Mouse (Mus musculus): ENCODE measurements at regions not wholly inside any gene's neighbourhood (a gene's known extent, or its start where the extent isn't known, plus 50 kb on each side); places are given as distances from the start of the nearest gene placed in this dataset.
"Not testable (repeated sequence)": the region's sequence is repeated elsewhere in the genome, so short reads cannot be mapped to it uniquely, and the experiment has no call there.

DNA sequence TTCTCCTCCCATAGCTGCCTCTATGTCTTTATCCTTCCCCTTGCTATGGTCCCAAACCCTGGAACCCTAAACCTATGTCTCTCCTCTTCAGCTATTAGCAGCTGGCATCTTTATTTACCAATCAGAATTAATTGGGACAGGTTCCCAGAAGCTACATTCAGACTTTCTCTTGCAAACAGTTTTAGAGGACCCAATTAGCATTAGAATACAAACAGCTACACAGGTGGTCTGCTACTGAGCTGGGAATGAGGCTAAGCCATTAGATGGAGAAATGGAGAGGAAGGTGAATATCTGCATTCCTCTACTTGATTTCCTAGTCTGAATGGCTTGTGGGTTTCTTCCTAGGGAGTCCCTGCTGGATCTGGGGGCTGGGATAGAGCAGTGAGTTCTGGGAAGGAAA lies 611.9 kb downstream of the A830018L16Rik start:
- H3K9ac ChIP-seq, result no peak overlapping the region
- H3K4me2 ChIP-seq, result no peak overlapping the region
- no peak for ATAC-seq (ENCODE audit: insufficient number of reproducible peaks, low FRiP score, low TSS enrichment, low read depth)
- no peaks in the 10 kb centered on the region for H3K36me3 ChIP-seq
- H3K9me3 ChIP-seq, result no peaks in the 10 kb centered on the region
- H3K4me3 ChIP-seq, result no peak overlapping the region
- H3K27me3 ChIP-seq, result no peaks in the 10 kb centered on the region
- H3K4me1 ChIP-seq, result no peaks in the 10 kb centered on the region
- H3K27ac ChIP-seq, result no peak overlapping the region

DNA sequence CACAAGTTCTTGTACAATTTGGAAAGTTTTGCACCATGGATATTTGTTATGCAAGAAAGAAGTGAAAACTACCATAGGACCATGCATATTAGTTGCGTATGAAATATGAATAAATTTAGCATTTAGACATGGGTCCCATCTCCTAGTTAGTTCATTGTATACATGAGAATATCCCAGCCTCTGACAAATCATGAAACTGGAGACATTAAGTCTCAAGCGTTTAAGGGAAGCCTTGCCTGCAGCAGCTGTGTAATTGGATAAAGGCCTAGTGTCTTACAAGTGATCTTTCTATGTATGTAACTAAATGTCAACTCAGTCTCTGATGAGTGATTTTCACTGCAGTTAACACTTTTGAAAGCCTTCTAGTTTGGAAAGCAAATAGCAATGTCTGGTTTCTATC lies 613.5 kb downstream of the A830018L16Rik start:
- 63% methylated on average over 2 of the region's 2 CpGs for WGBS
- no peak overlapping the region for H3K27ac ChIP-seq
- no peaks in the 10 kb centered on the region for H3K36me3 ChIP-seq
- H3K4me2 ChIP-seq, result no peak overlapping the region
- no peak for ATAC-seq (ENCODE audit: insufficient number of reproducible peaks, low FRiP score, low TSS enrichment, low read depth)
- no peaks in the 10 kb centered on the region for H3K4me1 ChIP-seq
- H3K27me3 ChIP-seq, result no peaks in the 10 kb centered on the region
- no peak overlapping the region for H3K9ac ChIP-seq
- H3K4me3 ChIP-seq, result no peak overlapping the region
- no peaks in the 10 kb centered on the region for H3K9me3 ChIP-seq

DNA sequence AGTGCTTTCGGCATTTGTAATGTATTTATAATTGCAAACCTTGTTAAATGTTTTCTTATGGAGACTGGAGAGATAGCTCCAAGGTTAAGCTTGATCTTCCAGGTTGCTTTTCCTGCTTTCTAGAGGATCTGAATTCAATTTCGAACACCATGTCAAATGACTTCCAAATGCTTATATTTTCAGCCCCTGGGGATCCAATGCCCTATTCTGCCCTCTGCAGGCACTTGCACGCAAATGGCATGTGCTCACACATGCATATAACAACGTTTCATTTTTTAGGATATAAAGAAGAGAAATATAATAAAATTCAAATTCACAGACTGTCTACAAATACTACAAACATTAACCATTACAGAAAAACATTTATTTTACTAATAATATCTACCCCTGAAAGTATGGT lies 614.2 kb downstream of the A830018L16Rik start:
- H3K4me3 ChIP-seq, result no peak overlapping the region
- H3K27ac ChIP-seq, result no peak overlapping the region
- H3K9ac ChIP-seq, result no peak overlapping the region
- no peak overlapping the region for H3K4me2 ChIP-seq
- WGBS, result 50% methylated on average over 4 of the region's 4 CpGs
- no peaks in the 10 kb centered on the region for H3K4me1 ChIP-seq
- H3K9me3 ChIP-seq, result no peaks in the 10 kb centered on the region
- ATAC-seq (ENCODE audit: insufficient number of reproducible peaks, low FRiP score, low TSS enrichment, low read depth), result no peak
- H3K27me3 ChIP-seq, result no peaks in the 10 kb centered on the region
- H3K36me3 ChIP-seq, result no peaks in the 10 kb centered on the region

DNA sequence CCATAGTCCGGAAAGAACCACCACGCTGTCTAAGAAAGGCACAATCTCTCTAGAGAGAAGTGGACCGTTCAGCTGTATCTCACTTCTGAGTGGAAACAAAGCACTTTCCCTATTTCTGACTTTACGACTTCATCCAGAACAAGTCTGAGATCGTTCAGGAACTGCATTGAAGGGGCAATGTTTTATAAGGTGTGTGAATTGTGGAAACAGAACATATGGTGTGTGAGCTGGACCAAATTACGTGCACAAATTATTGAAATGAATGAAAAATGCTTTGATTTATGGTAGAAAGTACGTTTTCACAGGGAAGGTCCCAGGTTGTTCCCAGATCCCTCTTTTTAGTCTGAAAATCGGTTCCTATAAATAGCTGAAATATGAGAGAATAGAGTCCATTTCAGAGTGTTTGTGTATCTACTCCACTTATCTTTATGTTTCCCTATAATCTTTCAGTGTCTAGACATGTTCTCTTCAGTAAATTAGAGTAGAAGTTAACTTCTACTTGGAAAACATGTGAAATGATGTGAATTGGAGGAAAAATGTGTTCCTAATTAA lies 638.1 kb downstream of the A830018L16Rik start:
- no peak for ATAC-seq (ENCODE audit: insufficient number of reproducible peaks, low FRiP score, low TSS enrichment, low read depth)
- Histone ChIP-seq H3K27ac (no peak overlapping the region; the same call in 1 of the 2 replicates), H3K36me3 (no peaks in the 10 kb centered on the region), H3K4me3 (no peak overlapping the region), H3K9ac (no peak overlapping the region), H3K4me1 (peaks cover 2% of the 10 kb centered on the region; the same call in 1 of the 2 replicates), H3K4me2 (no peak overlapping the region), H3K27me3 (no peaks in the 10 kb centered on the region), H3K9me3 (no peaks in the 10 kb centered on the region)
- WGBS, result 19% methylated on average over 8 of the region's 8 CpGs

DNA sequence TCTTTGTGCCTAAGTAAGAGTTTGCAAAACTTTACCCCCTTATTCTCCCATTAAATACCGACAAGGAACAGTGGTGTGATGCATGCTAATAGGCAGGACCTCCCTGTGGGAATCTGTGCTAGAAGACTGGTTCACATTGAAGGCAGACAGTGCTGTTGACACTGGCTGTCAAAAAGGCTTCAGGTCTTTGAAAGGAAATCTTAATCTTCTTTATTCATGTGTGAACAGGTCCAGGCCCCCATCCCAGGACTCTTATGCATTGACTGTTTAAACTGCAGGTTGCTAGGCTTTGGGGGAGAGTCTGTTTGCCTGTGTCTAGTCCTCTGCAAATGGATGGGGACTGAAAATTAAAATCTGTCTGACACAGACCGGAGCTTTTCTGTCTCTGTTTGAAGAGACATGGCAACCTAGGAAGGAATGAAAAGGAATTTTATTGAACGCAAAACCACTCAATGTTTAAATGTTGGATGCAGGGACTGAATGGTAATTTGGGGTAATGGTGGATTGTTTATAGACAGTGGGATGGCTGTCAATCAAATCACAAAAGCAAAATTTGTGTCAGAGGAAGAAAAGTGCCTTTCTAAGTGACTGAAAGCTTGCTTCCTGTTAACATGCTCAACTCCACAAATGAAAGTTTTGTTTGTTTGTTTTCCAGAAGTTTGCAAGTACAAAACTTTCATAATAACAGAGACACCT lies 642.1 kb downstream of the A830018L16Rik start:
- peaks cover 2% of the 10 kb centered on the region; the same call in 1 of the 2 replicates for H3K4me1 ChIP-seq
- no peak overlapping the region for H3K9ac ChIP-seq
- H3K4me3 ChIP-seq, result no peak overlapping the region
- H3K36me3 ChIP-seq, result no peaks in the 10 kb centered on the region
- H3K9me3 ChIP-seq, result no peaks in the 10 kb centered on the region
- 58% methylated on average over 3 of the region's 3 CpGs for WGBS
- H3K4me2 ChIP-seq, result no peak overlapping the region
- H3K27ac ChIP-seq, result no peak overlapping the region
- ATAC-seq (ENCODE audit: insufficient number of reproducible peaks, low FRiP score, low TSS enrichment, low read depth), result no peak
- no peaks in the 10 kb centered on the region for H3K27me3 ChIP-seq

- Histone ChIP-seq H3K27ac (no peak overlapping the region), H3K9me3 (no peaks in the 10 kb centered on the region), H3K4me1 (no peaks in the 10 kb centered on the region), H3K9ac (no peak overlapping the region), H3K36me3 (no peaks in the 10 kb centered on the region), H3K4me3 (no peak overlapping the region), H3K4me2 (no peak overlapping the region), H3K27me3 (no peaks in the 10 kb centered on the region)
- 97% methylated on average over 6 of the region's 6 CpGs for WGBS
- no peak for ATAC-seq (ENCODE audit: insufficient number of reproducible peaks, low FRiP score, low TSS enrichment, low read depth)
These were observed 651.2 kb downstream of the A830018L16Rik start for GRCm38 (mm10) chr1:12065016-12065513.

DNA sequence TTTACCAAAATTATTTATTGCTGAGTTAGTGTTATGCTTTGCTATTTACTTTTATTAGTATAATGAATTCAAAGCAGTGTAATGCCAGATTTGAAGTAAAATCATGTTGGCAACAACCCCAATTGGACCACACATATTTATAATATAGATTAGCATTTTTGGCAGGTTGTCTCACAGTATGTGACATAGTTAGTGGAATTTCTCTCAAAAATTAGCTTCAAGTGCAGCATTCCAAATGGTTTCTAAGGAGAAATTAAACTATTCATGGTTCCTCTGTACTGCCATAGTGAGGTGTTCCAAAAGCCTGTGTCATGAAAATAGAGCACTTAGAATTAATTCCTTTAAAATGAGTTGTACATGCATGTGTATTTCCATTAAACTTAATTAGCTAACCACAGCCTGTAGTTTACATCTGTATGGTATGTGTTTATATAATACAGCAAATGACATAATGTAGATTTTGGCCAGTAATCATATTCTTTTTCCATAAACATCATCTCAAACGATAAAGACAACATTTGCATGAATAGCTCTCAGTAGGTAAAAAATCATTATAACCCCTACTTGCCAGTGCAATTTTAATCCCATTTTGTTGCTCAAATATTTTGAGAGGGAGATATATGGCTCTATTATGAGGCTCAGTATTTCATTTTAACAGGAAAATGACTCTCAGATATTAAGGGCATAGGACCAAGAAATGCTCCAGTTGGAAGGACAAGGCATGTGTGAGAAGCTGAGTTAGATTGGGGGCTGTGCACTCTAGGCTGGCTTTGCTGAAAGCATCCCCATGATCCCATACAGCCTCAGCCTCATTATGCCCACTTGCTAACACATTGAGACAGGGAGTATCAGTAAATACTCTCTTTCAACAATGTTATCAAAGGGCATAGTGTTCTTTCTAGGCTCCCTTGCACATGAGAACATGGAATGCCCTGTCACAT lies 678.9 kb downstream of the A830018L16Rik start:
- ATAC-seq (ENCODE audit: insufficient number of reproducible peaks, low FRiP score, low TSS enrichment, low read depth), result peak; percentile 71; the same call in 1 of the 2 replicates
- no peaks in the 10 kb centered on the region for H3K27me3 ChIP-seq
- 0 out of 2 replicates have a peak overlapping the region, but pooled peaks have one; percentile 38 for H3K27ac ChIP-seq
- no peak overlapping the region for H3K4me2 ChIP-seq
- H3K4me1 ChIP-seq, result no peaks in the 10 kb centered on the region
- H3K36me3 ChIP-seq, result no peaks in the 10 kb centered on the region
- H3K9ac ChIP-seq, result no peak overlapping the region
- WGBS, result 55% methylated on average over 1 of the region's 1 CpGs
- H3K9me3 ChIP-seq, result no peaks in the 10 kb centered on the region
- H3K4me3 ChIP-seq, result no peak overlapping the region

GRCm38 (mm10) chr1:12115041-12115828 lies 701.3 kb downstream of the A830018L16Rik start:
- Histone ChIP-seq H3K9ac (no peak overlapping the region), H3K4me1 (no peaks in the 10 kb centered on the region), H3K4me2 (no peak overlapping the region), H3K36me3 (no peaks in the 10 kb centered on the region), H3K4me3 (no peak overlapping the region), H3K9me3 (no peaks in the 10 kb centered on the region), H3K27me3 (no peaks in the 10 kb centered on the region), H3K27ac (no peak overlapping the region)
- ATAC-seq (ENCODE audit: insufficient number of reproducible peaks, low FRiP score, low TSS enrichment, low read depth), result no peak

GRCm38 (mm10) chr1:12117083-12117482 lies 703.2 kb downstream of the A830018L16Rik start:
- 79% methylated on average over 4 of the region's 4 CpGs for whole genome bisulfite sequencing
- Histone ChIP-seq H3K4me2 (no peak overlapping the region), H3K27me3 (no peaks in the 10 kb centered on the region), H3K9ac (no peak overlapping the region), H3K4me3 (no peak overlapping the region), H3K36me3 (no peaks in the 10 kb centered on the region), H3K4me1 (no peaks in the 10 kb centered on the region), H3K9me3 (no peaks in the 10 kb centered on the region), H3K27ac (no peak overlapping the region)
- ATAC-seq (ENCODE audit: insufficient number of reproducible peaks, low FRiP score, low TSS enrichment, low read depth), result no peak

- no peak overlapping the region for H3K9ac ChIP-seq
- ATAC-seq (ENCODE audit: insufficient number of reproducible peaks, low FRiP score, low TSS enrichment, low read depth), result no peak
- H3K4me1 ChIP-seq, result no peaks in the 10 kb centered on the region
- H3K36me3 ChIP-seq, result no peaks in the 10 kb centered on the region
- H3K4me2 ChIP-seq, result no peak overlapping the region
- no peak overlapping the region for H3K27ac ChIP-seq
- no peaks in the 10 kb centered on the region for H3K9me3 ChIP-seq
- WGBS, result 89% methylated on average over 7 of the region's 7 CpGs
- no peak overlapping the region for H3K4me3 ChIP-seq
- no peaks in the 10 kb centered on the region for H3K27me3 ChIP-seq
These were observed 707.0 kb downstream of the A830018L16Rik start for GRCm38 (mm10) chr1:12120926-12121325.

GRCm38 (mm10) chr1:12126611-12127010 lies 712.7 kb downstream of the A830018L16Rik start:
- not testable (repeated sequence) for H3K4me2 ChIP-seq; H3K4me3 ChIP-seq; H3K9ac ChIP-seq; H3K27ac ChIP-seq; ATAC-seq (ENCODE audit: insufficient number of reproducible peaks, low FRiP score, low TSS enrichment, low read depth); H3K4me1 ChIP-seq; H3K9me3 ChIP-seq; H3K27me3 ChIP-seq; H3K36me3 ChIP-seq
- 44% methylated on average over 2 of the region's 2 CpGs for WGBS
